Mouse (Mus musculus) adrenal gland, adult 2 months (tissue): Measurements from ENCODE around the gene Tyro3. TPM values are rescaled to one million over a fixed set of nuclear protein-coding genes. Genes with fewer than 3 reads are reported as not detected.

Experiments used
- DNase-seq: peaks from one replicate; pipeline ENCODE4 v3.0.0; 2021
- polyA plus RNA-seq: library from polyadenylated mRNA; depleted of rRNA; stranded (reverse); fragments of >200 nt; gene quantifications from 2 replicates; pipeline ENCODE4 v1.2.3, GENCODE M21; 2012
- total RNA-seq, 2 experiments: library from RNA; stranded (reverse); gene quantifications; 2 replicates each; pipeline ENCODE4 v1.2.3; 2021

Tyro3 gene
- total and polyA plus RNA-seq, 3 experiments, result 3.9 to 5.7 (median 4.1) TPM

GRCm38 (mm10) chr2:119804275-119804628 lies 6.7 kb downstream of the Tyro3 start:
- no peak for DNase-seq

- no peak for DNase-seq
These were observed 7.2 kb downstream of the Tyro3 start for GRCm38 (mm10) chr2:119804776-119805175.

- DNase-seq, result no peak
These were observed 8.0 kb downstream of the Tyro3 start for GRCm38 (mm10) chr2:119805536-119805935.

- DNase-seq, result no peak
These were observed 10.9 kb downstream of the Tyro3 start for GRCm38 (mm10) chr2:119808438-119808837.

GRCm38 (mm10) chr2:119808881-119809280 lies 11.3 kb downstream of the Tyro3 start:
- no peak for DNase-seq

GRCm38 (mm10) chr2:119810890-119811289 lies 13.4 kb downstream of the Tyro3 start:
- no peak for DNase-seq

GRCm38 (mm10) chr2:119811490-119812146 lies 14.1 kb downstream of the Tyro3 start:
- DNase-seq, result no peak

GRCm38 (mm10) chr2:119814376-119814933 lies 16.9 kb downstream of the Tyro3 start:
- DNase-seq, result no peak

- no peak for DNase-seq
These were observed 19.1 kb downstream of the Tyro3 start for GRCm38 (mm10) chr2:119816611-119817010.

GRCm38 (mm10) chr2:119817047-119817446 lies 19.5 kb downstream of the Tyro3 start:
- peak; percentile 39 for DNase-seq

GRCm38 (mm10) chr2:119818668-119819272 lies 21.2 kb downstream of the Tyro3 start:
- DNase-seq, result no peak

- no peak for DNase-seq
These were observed 23.6 kb downstream of the Tyro3 start for GRCm38 (mm10) chr2:119821136-119821535.

- DNase-seq, result no peak
These were observed 33.0 kb downstream of the Tyro3 start for GRCm38 (mm10) chr2:119830579-119830978.

- no peak for DNase-seq
These were observed 36.7 kb downstream of the Tyro3 start for GRCm38 (mm10) chr2:119834231-119834630.

GRCm38 (mm10) chr2:119837616-119838015 lies 40.1 kb downstream of the Tyro3 start:
- DNase-seq, result no peak

- DNase-seq, result no peak
These were observed 41.0 kb downstream of the Tyro3 start for GRCm38 (mm10) chr2:119838363-119839156.

- DNase-seq, result no peak
These were observed 42.5 kb downstream of the Tyro3 start for GRCm38 (mm10) chr2:119840008-119840407.

GRCm38 (mm10) chr2:119842000-119842399 lies 44.5 kb downstream of the Tyro3 start:
- no peak for DNase-seq

GRCm38 (mm10) chr2:119843526-119843925 lies 46.0 kb downstream of the Tyro3 start:
- no peak for DNase-seq

- no peak for DNase-seq
These were observed 48.5 kb downstream of the Tyro3 start for GRCm38 (mm10) chr2:119845882-119846546.

- peak; percentile 14 for DNase-seq
These were observed 49.4 kb downstream of the Tyro3 start for GRCm38 (mm10) chr2:119846929-119847328.

- no peak for DNase-seq
These were observed 56.3 kb downstream of the Tyro3 start for GRCm38 (mm10) chr2:119853811-119854210.
